Mouse (Mus musculus) natural killer cell, adult 2 months (primary cell): ENCODE measurements around the gene Xxylt1.

Source experiments
- DNase-seq, 2 experiments: peaks; one replicate each; pipeline ENCODE4 v3.0.0; 2022; ENCODE audit warnings: low spot score in 2 of 2

Gene Xxylt1

GRCm38 (mm10) chr16:30956141-30956540, 125.1 kb downstream of the Xxylt1 start:
- DNase-seq = no peak

DNA sequence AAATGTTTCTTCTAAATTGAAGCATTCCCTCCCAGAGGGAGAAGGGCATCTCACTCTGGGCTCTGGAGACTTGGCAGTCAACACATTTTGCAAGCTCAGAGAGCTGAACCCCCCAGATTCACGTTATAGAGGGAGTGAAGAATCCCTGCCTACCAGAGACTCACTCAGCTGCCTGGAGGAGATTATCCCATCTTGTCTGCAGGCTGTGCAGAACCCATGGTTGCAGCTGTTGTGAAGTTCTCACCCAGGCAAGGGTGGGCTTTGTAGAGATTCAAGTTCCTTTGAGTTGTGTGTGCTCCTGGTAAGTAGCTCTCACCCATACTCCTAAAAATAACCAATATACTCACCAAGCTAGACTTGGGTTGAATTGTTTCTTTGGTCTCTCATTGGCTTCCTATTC, 132.6 kb downstream of the Xxylt1 start:
- no peak for DNase-seq

DNA sequence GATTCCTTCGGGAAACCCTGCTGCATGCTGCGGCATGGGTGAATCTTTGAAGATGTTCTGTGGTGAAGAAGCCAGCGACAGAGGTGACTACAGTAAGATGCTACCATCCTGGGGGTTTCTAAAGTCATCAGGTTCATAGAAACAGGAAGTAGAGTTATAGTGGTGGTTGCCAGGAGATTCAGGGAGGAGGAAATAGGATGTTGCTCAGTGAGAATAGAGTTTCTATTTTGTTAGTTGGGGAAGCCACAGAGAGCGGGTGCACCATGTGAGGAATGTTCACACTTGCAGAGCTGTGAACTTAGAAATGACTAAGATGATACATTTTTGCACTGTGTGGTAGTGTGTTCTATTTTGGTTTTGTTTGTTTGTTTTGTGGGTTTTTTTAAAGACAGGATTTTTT, 133.0 kb downstream of the Xxylt1 start:
- peak; percentile 47 to 71 for DNase-seq

GRCm38 (mm10) chr16:30944886-30945285, 136.3 kb downstream of the Xxylt1 start:
- DNase-seq = no peak

DNA sequence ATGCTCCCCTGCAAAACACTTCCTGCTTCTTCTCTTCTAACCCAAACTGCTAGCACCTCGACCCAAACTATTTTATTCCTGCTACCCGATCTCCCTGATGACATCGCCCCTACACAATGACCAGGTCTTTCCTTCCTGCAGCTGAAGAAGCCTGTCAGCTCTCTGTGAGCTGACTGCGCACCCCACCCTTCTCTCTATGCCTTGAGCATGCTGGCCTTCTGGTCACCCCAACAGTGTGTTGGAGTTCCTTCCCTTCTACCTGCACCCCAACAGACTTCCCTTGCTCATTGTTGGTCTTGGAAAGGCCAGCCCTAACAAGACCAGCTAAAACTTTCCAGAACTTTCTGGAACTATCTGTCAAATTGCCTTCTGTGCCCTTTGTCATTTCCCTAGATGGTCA, 137.3 kb downstream of the Xxylt1 start:
- no peak for DNase-seq

DNA sequence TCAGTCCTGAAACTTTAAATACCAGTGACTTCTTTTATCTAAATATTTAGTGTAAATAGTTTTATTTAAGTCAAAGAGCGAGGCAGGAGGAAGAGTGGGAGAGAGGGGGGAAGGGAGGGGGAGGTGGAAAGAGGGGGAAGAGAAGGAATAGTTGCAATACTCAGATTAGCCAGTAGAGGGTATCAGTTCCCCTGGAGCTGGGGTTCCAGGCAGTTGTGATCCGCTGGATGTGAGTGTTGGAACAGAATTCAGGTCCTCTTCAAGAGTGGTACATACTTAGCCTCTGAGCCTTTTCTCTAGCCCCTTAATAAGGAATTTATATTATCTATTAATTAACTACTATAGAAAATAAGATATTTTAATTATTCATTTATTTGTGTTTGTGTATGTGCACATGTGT, 140.5 kb downstream of the Xxylt1 start:
- no peak for DNase-seq

GRCm38 (mm10) chr16:30939903-30940302, 141.3 kb downstream of the Xxylt1 start:
- DNase-seq = no peak

DNA sequence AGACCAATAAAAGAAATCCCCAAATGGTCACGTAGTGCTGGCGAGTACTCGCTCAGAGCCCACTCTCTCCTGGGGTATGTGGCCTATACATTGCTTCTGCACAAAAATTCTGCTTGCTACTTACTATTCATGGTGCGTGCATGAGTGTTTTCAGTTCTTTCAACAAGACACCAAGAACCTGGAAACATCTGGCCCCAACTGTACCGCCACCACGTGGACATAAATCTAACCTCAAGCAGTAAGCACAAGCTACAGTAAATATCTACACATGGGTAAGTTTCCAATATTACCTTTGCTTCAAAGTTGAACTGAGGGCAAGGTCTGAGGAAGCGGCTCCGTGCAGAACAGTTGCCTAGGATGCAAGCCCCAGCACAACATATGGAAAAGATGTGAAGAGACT, 142.0 kb downstream of the Xxylt1 start:
- no peak for DNase-seq

DNA sequence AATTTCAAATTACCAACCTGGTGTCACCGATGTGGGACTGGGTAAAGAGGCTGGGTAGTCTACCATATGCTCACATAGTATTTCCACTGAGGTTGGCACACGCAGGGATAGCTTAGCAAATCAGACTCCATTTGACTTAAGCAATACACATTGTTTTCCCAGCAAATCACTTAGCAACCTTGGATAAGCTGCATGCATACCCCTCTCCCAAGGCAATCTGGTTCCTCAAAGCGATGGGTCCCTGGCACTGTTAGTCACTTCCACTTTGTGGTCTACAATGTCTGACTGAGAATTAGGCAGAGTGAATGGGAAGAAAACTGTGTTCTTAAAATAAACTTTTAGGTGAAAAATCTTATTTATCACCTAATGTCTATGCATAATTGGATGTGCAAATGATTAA, 142.6 kb downstream of the Xxylt1 start:
- no peak for DNase-seq

- DNase-seq = peak; percentile 12 to 35
These were observed 143.6 kb downstream of the Xxylt1 start for GRCm38 (mm10) chr16:30937665-30938064.

- DNase-seq = no peak
These were observed 144.8 kb downstream of the Xxylt1 start for GRCm38 (mm10) chr16:30936471-30936870.

DNA sequence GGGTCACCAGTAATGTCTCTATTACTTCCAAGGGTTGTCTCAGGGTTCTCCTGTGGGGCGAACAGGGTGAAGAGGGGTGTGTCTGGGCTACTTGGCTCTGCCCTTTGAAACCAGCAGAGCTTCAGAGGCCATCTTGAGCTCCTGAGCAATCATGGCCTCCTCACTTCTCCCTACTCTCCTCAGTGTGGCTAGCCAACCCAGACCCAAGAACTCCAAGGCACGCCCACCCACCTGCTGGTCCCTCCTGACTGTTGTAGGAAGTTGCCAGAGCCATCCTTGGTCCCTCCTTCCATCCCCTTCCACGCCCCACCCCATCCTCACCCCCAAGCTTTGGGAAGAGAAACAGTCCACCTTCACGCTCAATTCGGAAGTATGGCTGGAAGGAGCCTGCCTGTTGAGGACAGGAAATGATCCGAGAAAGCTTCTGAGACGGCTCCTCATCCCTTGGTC, 145.2 kb downstream of the Xxylt1 start:
- DNase-seq = no peak

DNA sequence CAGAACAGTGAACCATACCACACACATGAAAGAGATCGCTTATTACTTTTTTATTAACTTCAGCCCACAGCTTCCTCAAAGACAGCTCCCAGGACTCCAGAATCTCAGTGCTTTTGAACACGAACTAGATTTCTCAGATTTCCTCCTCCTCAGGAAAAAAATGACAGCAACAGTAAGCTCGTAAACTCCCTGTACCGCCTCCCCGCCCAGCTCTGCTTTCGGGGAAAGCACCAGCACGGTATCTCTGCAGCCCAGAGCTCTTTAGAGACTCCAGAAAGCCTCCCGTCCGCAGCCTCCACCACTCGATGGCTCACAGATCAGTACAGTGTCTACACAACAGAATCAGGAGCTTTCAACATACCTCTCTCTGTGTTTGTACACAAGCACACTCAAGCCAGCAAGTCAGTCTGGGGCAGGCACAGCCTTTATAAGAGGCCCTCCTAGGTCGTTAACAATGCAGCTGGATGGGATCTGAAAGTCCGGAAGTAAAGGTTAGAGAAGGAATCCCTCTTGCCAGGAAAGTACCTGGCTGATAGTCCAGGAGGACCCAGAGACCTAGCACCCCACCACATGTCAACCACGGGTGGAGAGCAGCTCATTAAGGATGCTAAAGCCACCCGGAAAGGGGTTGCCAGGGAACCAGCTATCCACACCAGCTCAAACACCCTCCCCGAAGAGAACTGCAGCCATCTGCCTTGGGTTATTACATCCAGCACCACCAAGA, 146.1 kb downstream of the Xxylt1 start:
- DNase-seq = no peak

DNA sequence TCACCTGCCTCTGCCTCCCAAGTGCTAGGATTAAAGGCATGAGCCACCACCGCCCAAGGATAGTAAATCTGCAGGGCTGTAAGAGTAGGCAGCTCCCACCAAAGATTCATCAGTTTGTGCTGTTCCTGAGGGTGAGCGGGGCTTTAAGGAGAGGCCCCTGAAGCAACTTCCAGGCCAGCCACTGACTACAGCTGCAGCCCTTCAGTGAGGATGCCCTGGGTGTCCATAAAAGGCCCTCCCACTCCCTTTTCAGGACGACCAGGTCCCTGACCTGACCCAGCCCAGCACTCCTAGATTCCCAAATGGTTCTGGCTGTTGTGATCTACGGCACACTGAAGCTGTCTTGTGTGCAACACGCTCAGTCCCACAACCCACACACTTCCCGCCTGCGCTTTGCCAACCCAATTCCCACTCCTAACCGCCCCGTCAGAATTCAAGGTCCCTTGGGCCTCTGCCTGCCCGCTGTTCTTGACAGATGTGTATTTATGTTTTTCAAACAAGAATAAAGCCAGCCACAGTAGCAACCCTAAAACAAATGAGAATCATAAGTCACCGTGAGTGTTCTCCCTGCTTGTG, 146.9 kb downstream of the Xxylt1 start:
- no peak for DNase-seq

DNA sequence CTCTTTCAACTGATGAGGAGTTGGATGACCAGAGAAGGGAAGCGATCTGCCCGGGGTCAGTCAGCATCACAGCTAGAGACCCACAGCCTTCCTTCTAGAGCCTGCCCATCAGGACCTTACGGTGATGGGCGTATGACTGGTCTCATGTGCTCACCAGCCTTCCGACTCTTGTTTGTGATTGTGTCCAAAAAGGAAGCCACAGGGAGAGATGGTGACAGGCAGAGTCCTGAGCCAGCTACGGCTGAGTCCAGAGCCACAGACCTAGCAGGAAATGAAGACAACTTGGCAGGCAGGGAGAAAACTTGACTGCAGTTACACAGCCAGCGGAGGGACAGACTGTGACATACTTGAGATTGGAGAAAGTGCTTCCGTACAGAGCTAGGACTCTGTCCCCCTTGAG, 147.9 kb downstream of the Xxylt1 start:
- no peak for DNase-seq

GRCm38 (mm10) chr16:30932791-30933190, 148.4 kb downstream of the Xxylt1 start:
- no peak for DNase-seq

- no peak for DNase-seq
These were observed 149.0 kb downstream of the Xxylt1 start for GRCm38 (mm10) chr16:30932196-30932595.

GRCm38 (mm10) chr16:30929165-30929564, 152.1 kb downstream of the Xxylt1 start:
- no peak for DNase-seq

GRCm38 (mm10) chr16:30928076-30928750, 153.0 kb downstream of the Xxylt1 start:
- no peak for DNase-seq

DNA sequence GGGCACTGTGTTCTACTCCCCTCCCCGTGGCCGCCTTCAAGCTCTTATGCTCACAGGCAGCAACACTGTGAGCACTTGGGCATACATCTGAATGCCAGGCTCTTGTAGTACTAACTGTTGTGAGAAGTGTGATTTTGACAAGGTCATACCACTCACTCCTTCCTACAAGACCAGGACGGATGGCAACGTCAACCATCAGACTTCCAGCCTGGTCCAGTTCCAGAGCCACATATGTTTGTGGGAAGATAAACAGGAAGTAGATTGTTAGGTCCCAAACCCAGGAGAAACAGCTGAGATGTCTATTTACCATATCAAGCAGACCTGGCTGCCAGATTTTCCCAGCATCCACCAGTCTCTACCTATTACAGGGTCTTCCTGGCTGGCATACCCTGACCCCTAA, 155.7 kb downstream of the Xxylt1 start:
- no peak for DNase-seq

- DNase-seq = no peak
These were observed 157.3 kb downstream of the Xxylt1 start for GRCm38 (mm10) chr16:30923899-30924298.

- DNase-seq = no peak
These were observed 158.7 kb downstream of the Xxylt1 start for GRCm38 (mm10) chr16:30922548-30922947.

DNA sequence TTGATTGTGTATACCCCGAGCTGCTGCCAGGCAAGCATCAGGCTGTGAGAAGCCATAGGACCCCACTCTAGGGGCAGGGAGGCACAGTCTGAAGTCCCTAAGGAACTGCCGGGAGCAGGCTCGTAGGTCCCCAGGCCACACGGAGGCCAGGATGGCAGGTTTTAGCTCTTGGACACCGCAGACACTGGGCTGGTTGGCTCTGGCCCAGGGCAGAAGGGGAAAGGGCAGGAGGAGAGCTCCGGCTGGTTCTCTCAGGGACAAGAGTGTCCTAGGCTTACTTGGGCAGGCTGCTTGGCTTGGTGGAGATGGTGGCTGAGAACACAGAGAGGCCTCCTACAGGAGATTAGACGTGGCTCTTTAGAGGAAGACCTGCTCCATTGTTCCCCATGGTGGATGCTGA, 162.4 kb downstream of the Xxylt1 start:
- no peak for DNase-seq
